Mouse (Mus musculus): ENCODE data around the gene Olfr220.

GRCm38 (mm10) chr1:174455100-174455499, 13.2 kb downstream of the Olfr220 start:
- no peak for TF ChIP-seq CTCF (IDR thresholded peaks at IDR 0.05; ENCODE audit: control insufficient read depth, insufficient read depth, low read length)
- TF ChIP-seq POLR2A (IDR thresholded peaks at IDR 0.05; ENCODE audit: borderline replicate concordance, control insufficient read depth, low read depth, low read length), result no peak
